Mouse (Mus musculus): ENCODE data around the gene Slc22a22. TPM values are rescaled to one million over a fixed set of nuclear protein-coding genes. Genes with fewer than 3 reads are reported as not detected.
"Not testable (repeated sequence)": the region's sequence is repeated elsewhere in the genome, so short reads cannot be mapped to it uniquely, and the experiment has no call there.

The Slc22a22 gene
- polyA plus RNA-seq, 1 experiment = not detected

DNA sequence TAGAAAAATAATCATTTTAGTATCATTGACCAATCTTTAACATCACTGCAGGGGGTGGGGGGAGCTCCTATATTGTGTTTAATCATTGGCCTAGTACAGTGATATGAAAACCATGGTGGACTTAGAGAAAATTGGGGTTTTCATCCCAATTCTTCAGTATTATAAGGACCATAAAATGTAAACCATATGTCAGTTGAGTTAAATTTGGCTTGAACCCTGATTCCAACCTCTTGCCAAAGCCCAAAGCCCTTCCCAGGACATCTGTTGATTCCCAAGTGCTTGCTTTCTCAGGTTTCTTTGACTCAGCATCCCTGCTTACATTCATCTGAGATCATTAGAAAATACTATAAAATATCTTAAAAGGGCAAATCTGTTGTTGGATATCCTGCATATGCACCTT, 201.0 kb downstream of the Slc22a22 start:
- TF ChIP-seq CTCF (IDR thresholded peaks at IDR 0.05; ENCODE audit: low read depth, low read length) (no peak), EP300 (IDR thresholded peaks at IDR 0.05; ENCODE audit: insufficient read depth, low read depth, low read length) (no peak), POLR2A (IDR thresholded peaks at IDR 0.05; ENCODE audit: insufficient read depth, low read length) (no peak)
- H3K36me3 ChIP-seq (ENCODE audit: control insufficient read depth, insufficient read depth, low read length, poor library complexity, severe bottlenecking) = no peaks in the 10 kb centered on the region
- H3K9me3 ChIP-seq (replicated peaks; ENCODE audit: control insufficient read depth, insufficient read depth, low read length, poor library complexity, severe bottlenecking) = no peaks in the 10 kb centered on the region
- no peak overlapping the region for H3K9ac ChIP-seq (ENCODE audit: low read depth, poor library complexity, severe bottlenecking)
- no peaks in the 10 kb centered on the region for H3K27me3 ChIP-seq (ENCODE audit: control insufficient read depth, insufficient read depth, low read length, poor library complexity, severe bottlenecking)
- H3K4me1 ChIP-seq (ENCODE audit: control insufficient read depth, insufficient read depth, low read length) = no peaks in the 10 kb centered on the region
- no peak overlapping the region for H3K27ac ChIP-seq (ENCODE audit: insufficient read depth, low read length)
- no peak overlapping the region for H3K4me3 ChIP-seq (ENCODE audit: low read depth, low read length)

DNA sequence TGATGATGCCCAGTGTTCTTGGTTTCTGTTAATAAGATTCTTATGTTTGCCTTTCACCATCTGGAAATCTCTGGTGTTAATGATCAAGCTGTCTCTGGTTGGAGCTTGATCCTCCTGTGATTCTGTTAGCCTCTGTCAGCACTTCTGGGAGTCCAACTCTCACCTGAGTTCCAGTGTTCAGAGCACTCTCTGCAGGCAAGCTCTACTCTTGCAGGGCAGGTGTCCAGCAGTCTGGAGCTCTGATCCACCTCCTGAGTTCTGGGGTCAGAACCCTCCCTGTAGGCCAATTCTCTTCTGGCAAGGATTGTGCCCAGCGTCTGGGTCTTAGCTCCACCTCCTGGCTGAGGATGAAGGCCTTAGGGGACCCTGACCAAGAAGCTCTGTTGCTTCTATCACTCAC, 237.4 kb downstream of the Slc22a22 start:
- not testable (repeated sequence) for H3K9ac ChIP-seq (ENCODE audit: low read depth, poor library complexity, severe bottlenecking); H3K36me3 ChIP-seq (ENCODE audit: control insufficient read depth, insufficient read depth, low read length, poor library complexity, severe bottlenecking); H3K4me1 ChIP-seq (ENCODE audit: control insufficient read depth, insufficient read depth, low read length); H3K27me3 ChIP-seq (ENCODE audit: control insufficient read depth, insufficient read depth, low read length, poor library complexity, severe bottlenecking); H3K27ac ChIP-seq (ENCODE audit: insufficient read depth, low read length); H3K9me3 ChIP-seq (replicated peaks; ENCODE audit: control insufficient read depth, insufficient read depth, low read length, poor library complexity, severe bottlenecking); H3K4me3 ChIP-seq (ENCODE audit: low read depth, low read length)

- Histone ChIP-seq H3K9ac (ENCODE audit: low read depth, poor library complexity, severe bottlenecking) (no peak overlapping the region), H3K36me3 (ENCODE audit: control insufficient read depth, insufficient read depth, low read length, poor library complexity, severe bottlenecking) (no peaks in the 10 kb centered on the region), H3K9me3 (replicated peaks; ENCODE audit: control insufficient read depth, insufficient read depth, low read length, poor library complexity, severe bottlenecking) (no peaks in the 10 kb centered on the region), H3K27ac (ENCODE audit: insufficient read depth, low read length) (no peak overlapping the region), H3K27me3 (ENCODE audit: control insufficient read depth, insufficient read depth, low read length, poor library complexity, severe bottlenecking) (no peaks in the 10 kb centered on the region), H3K4me1 (ENCODE audit: control insufficient read depth, insufficient read depth, low read length) (no peaks in the 10 kb centered on the region), H3K4me3 (ENCODE audit: low read depth, low read length) (no peak overlapping the region)
- TF ChIP-seq EP300 (IDR thresholded peaks at IDR 0.05; ENCODE audit: insufficient read depth, low read depth, low read length) (no peak), CTCF (IDR thresholded peaks at IDR 0.05; ENCODE audit: low read depth, low read length) (no peak)
Measured at GRCm38 (mm10) chr15:57230439-57230838, 247.0 kb downstream of the Slc22a22 start.

DNA sequence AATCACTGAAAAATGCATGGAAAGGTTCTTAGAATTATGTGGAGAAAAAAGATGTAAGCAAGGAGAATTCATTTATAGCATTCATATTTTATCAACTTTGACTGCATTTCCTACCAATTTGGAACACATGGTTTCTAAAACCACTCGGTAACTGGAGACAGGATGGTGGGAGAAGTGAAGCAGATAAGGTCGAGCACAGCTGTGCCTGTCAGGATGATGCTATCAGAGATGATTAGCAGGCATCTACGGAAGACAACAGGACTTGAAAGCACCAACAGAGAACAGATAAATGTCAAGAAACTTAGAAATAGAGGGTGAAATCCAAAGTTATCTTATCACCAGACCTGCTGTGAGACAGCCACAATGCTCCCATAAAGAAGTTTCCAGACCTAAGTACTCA, 272.1 kb downstream of the Slc22a22 start:
- no peak overlapping the region for H3K9ac ChIP-seq (ENCODE audit: low read depth, poor library complexity, severe bottlenecking)
- no peaks in the 10 kb centered on the region for H3K27me3 ChIP-seq (ENCODE audit: control insufficient read depth, insufficient read depth, low read length, poor library complexity, severe bottlenecking)
- no peaks in the 10 kb centered on the region for H3K36me3 ChIP-seq (ENCODE audit: control insufficient read depth, insufficient read depth, low read length, poor library complexity, severe bottlenecking)
- no peaks in the 10 kb centered on the region for H3K4me1 ChIP-seq (ENCODE audit: control insufficient read depth, insufficient read depth, low read length)
- TF ChIP-seq EP300 (IDR thresholded peaks at IDR 0.05; ENCODE audit: insufficient read depth, low read depth, low read length) (no peak), POLR2A (IDR thresholded peaks at IDR 0.05; ENCODE audit: insufficient read depth, low read length) (no peak), CTCF (IDR thresholded peaks at IDR 0.05; ENCODE audit: low read depth, low read length) (no peak)
- H3K27ac ChIP-seq (ENCODE audit: insufficient read depth, low read length) = no peak overlapping the region
- H3K9me3 ChIP-seq (replicated peaks; ENCODE audit: control insufficient read depth, insufficient read depth, low read length, poor library complexity, severe bottlenecking) = no peaks in the 10 kb centered on the region
- no peak overlapping the region for H3K4me3 ChIP-seq (ENCODE audit: low read depth, low read length)

- TF ChIP-seq POLR2A (IDR thresholded peaks at IDR 0.05; ENCODE audit: insufficient read depth, low read length) (no peak), EP300 (IDR thresholded peaks at IDR 0.05; ENCODE audit: insufficient read depth, low read depth, low read length) (no peak)
- Histone ChIP-seq H3K9ac (ENCODE audit: low read depth, poor library complexity, severe bottlenecking) (no peak overlapping the region), H3K27me3 (ENCODE audit: control insufficient read depth, insufficient read depth, low read length, poor library complexity, severe bottlenecking) (no peaks in the 10 kb centered on the region), H3K27ac (ENCODE audit: insufficient read depth, low read length) (no peak overlapping the region), H3K4me3 (ENCODE audit: low read depth, low read length) (no peak overlapping the region), H3K9me3 (replicated peaks; ENCODE audit: control insufficient read depth, insufficient read depth, low read length, poor library complexity, severe bottlenecking) (no peaks in the 10 kb centered on the region), H3K4me1 (ENCODE audit: control insufficient read depth, insufficient read depth, low read length) (no peaks in the 10 kb centered on the region), H3K36me3 (ENCODE audit: control insufficient read depth, insufficient read depth, low read length, poor library complexity, severe bottlenecking) (no peaks in the 10 kb centered on the region)
Measured at GRCm38 (mm10) chr15:57204444-57204930, 272.9 kb downstream of the Slc22a22 start.

All from ES-Bruce4 (cell line).